Mouse (Mus musculus) spleen, adult 2 months (tissue): ENCODE measurements around the gene Tbl1xr1.

Experiments
- CTCF ChIP-seq: fragments of 200-500 bp; IDR thresholded peaks from 2 replicates; pipeline ENCODE4 v1.5.1; 2011; ENCODE audit warnings: mild to moderate bottlenecking, inconsistent platforms; ENCODE audit not compliant: insufficient read depth, insufficient read length, insufficient replicate concordance; ENCODE audit errors: extremely low read depth
- POLR2A ChIP-seq: fragments of 200-500 bp; IDR thresholded peaks from 2 replicates; pipeline ENCODE4 v1.6.1; 2011; ENCODE audit warnings: low read depth, low read length, inconsistent platforms

- TF ChIP-seq POLR2A (no peak), CTCF (no peak)
Measured at GRCm38 (mm10) chr3:22147433-22147927, 71.0 kb downstream of the Tbl1xr1 start.
